Mouse (Mus musculus): Measurements from ENCODE around the gene Lsm2. TPM values are rescaled to one million over a fixed set of nuclear protein-coding genes. Genes with fewer than 3 reads are reported as not detected.

Lsm2 gene
- polyA plus RNA-seq (2015; fragmentation: Nextera tagmentation; extraction: Ambion mirVana): 138 and 160 TPM in 2 replicates

DNA sequence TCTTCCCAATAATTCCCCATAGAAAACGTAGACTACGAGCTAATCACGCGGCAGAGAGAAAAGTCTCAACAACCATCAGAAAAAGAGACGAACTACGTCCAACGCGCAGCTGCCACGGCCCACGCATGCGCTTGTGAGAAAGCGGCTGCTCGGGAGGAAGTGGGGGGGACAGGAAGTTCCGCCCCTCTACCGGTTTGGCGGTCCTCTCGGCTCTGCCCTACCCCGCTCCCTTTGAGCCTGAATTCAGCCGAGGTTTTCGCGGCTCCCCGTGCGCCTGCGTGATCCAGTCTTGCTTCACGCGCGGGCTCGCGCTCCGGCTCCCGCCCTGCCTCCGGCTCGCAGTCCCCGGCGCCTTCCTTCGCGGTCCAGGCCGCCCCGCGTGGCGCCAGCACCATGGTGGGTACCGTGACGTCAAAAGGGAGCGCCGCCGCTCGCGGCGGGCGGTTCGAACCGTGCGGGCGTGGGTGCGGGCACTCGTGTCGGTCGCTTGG, at the start of gene Lsm2:
TSS of gene Lsm2 (plus strand) at position 173 of the 491 bp plus-strand sequence.

GRCm38 (mm10) chr17:34959130-34959778, 22.4 kb upstream of the Lsm2 start, which contains the start of gene Hspa1b:
Gene Hspa1b (minus strand): TSS chr17:34959238.

DNA sequence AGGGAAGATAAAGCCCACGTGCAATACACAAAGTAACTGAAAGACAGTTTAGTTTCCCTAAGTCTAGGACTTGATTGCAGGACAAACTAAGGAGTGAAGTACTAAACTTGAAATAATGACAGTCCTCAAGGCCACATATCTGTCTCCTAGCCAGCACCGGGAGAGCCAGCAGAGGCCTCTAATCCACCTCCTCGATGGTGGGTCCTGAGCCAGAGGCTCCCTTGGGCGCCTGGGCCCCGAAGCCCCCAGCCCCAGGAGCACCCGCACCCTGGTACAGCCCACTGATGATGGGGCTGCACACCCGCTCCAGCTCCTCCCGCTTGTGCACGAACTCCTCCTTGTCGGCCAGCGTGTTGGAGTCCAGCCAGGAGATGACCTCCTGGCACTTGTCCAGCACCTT, 11.8 kb upstream of the Lsm2 start, which contains the start of gene Gm20481:
TSS of gene Gm20481 (plus strand) at position 91 of the 400 bp plus-strand sequence.

GRCm38 (mm10) chr17:34972069-34972749, 9.5 kb upstream of the Lsm2 start, which contains the start of the genes Hspa1a and Hspa1l:
Gene Hspa1a (minus strand): TSS chr17:34972156.
Gene Hspa1l (plus strand): TSS chr17:34972703.

DNA sequence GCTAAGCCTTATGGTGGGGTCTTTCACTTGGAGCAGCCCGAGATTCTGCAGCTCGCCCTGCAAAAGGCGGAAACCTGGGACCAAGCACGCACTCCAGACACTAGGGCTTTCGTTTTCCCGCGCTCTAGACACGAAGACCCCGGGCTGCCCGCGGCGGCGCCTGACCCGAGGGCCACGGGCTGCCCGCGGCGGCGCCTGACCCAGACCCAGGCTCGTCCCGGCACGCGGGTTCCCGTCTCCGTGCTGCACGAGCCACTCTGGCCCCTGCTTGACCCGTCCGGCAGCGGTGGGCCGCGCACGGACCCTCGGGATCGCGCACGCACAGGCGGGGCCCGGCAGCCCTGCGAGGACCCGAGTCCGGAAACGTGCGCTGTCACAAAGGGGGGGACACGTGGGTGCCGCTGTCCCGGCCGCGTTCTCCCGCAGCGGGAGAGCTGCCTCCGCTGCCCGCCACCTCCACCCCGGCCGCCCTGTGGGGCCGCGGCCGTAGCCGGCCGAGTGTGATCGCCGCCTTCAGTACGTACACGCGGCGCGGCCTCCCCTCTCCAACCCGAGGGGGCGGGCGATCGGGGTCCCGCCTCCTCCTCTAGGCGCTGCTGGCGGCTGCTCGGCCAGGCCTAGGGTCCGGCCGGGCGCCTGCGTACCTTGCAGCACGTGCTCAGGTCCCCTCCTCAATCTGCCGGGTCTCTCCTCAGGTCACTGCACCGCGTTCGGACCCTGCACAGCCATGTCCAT, 19.2 kb downstream of the Lsm2 start, which contains the start of gene Vars:
TSS of gene Vars (plus strand) at position 271 of the 735 bp plus-strand sequence.

GRCm38 (mm10) chr17:35016376-35016775, 34.7 kb downstream of the Lsm2 start, which contains the start of gene Vwa7:
Gene Vwa7 (plus strand): TSS chr17:35016579.

DNA sequence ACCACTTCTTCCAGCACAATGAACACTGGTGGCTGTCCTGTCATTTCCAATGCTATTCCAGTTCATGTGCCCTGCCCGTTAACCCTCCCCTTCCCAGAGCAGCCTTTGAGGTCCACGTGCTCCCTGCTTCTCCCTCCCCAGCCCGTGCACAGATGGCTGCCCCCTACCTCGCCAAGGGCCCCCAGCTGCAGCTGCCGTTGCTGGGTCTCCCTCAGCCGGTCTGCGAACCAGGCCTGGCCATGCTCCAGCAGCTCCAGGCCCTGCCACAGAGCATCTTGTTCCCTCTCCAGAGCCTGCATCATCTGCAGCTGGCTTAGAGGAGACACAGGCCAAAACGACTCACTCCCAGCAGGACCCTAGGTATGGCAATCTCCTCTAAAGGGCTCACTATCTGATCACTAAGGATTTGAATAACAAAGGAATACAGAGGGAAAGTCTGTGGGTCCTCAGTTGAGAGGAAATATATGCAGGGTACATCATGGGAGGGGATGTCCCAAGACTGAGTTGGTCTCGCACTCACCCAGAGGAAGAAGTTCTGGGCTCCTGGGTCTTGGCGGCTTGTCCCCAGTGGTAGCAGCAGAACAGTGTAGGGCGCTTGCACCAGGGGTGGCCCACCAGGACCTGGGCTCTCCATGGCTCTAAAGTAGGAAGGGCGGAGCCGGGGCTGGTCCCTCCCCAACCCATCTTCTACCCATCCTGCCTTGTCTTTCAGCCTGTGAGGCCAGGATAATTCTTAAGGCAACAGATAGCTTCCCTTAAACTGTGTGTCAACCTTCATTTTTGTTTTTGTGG, 45.8 kb downstream of the Lsm2 start, which contains the start of gene Sapcd1:
TSS of gene Sapcd1 (minus strand) at position 740 of the 792 bp plus-strand sequence.

Other genes starting within 250 kb of the Lsm2 start
- gene C4b, start 238.0 kb upstream of the Lsm2 start, polyA plus RNA-seq (2015; fragmentation: Nextera tagmentation; extraction: Ambion mirVana): 2.7 and 2.8 TPM in 2 replicates
- not detected in 2 replicates for gene Cyp21a1, start 177.3 kb upstream of the Lsm2 start, polyA plus RNA-seq (2015; fragmentation: Nextera tagmentation; extraction: Ambion mirVana)
- gene Stk19, start 144.9 kb upstream of the Lsm2 start, polyA plus RNA-seq (2015; fragmentation: Nextera tagmentation; extraction: Ambion mirVana): 33.1 and 34.3 TPM in 2 replicates
- gene Dxo, start 144.8 kb upstream of the Lsm2 start, polyA plus RNA-seq (2015; fragmentation: Nextera tagmentation; extraction: Ambion mirVana): 32.9 and 33.7 TPM in 2 replicates
- gene Skiv2l, start 131.7 kb upstream of the Lsm2 start, polyA plus RNA-seq (2015; fragmentation: Nextera tagmentation; extraction: Ambion mirVana): 22.8 and 27.9 TPM in 2 replicates
- gene Nelfe, start 131.5 kb upstream of the Lsm2 start, polyA plus RNA-seq (2015; fragmentation: Nextera tagmentation; extraction: Ambion mirVana): 49.8 and 51.5 TPM in 2 replicates
- gene Cfb, start 119.3 kb upstream of the Lsm2 start, polyA plus RNA-seq (2015; fragmentation: Nextera tagmentation; extraction: Ambion mirVana): 5.7 and 8.3 TPM in 2 replicates
- gene Zbtb12, start 102.4 kb upstream of the Lsm2 start, polyA plus RNA-seq (2015; fragmentation: Nextera tagmentation; extraction: Ambion mirVana): 0.99 and 1.2 TPM in 2 replicates
- not detected in 2 replicates for gene Gm20547, start 99.8 kb upstream of the Lsm2 start, polyA plus RNA-seq (2015; fragmentation: Nextera tagmentation; extraction: Ambion mirVana)
- 7.5 and 11.8 TPM in 2 replicates for gene C2, start 83.6 kb upstream of the Lsm2 start, polyA plus RNA-seq (2015; fragmentation: Nextera tagmentation; extraction: Ambion mirVana)
- 26.6 and 32.9 TPM in 2 replicates for gene Ehmt2, start 83.4 kb upstream of the Lsm2 start, polyA plus RNA-seq (2015; fragmentation: Nextera tagmentation; extraction: Ambion mirVana)
- 0.08 and 0.25 TPM in 2 replicates for gene Slc44a4, start 67.4 kb upstream of the Lsm2 start, polyA plus RNA-seq (2015; fragmentation: Nextera tagmentation; extraction: Ambion mirVana)
- 15.6 and 21.0 TPM in 2 replicates for gene Neu1, start 50.6 kb upstream of the Lsm2 start, polyA plus RNA-seq (2015; fragmentation: Nextera tagmentation; extraction: Ambion mirVana)
- gene Hspa1b, start 22.6 kb upstream of the Lsm2 start, polyA plus RNA-seq (2015; fragmentation: Nextera tagmentation; extraction: Ambion mirVana): 0.13 and 0.32 TPM in 2 replicates
- not detected in 2 replicates for gene Gm20481, start 11.9 kb upstream of the Lsm2 start, polyA plus RNA-seq (2015; fragmentation: Nextera tagmentation; extraction: Ambion mirVana)
- gene Hspa1a, start 9.7 kb upstream of the Lsm2 start, polyA plus RNA-seq (2015; fragmentation: Nextera tagmentation; extraction: Ambion mirVana): 1.7 and 1.8 TPM in 2 replicates
- 0.23 and 0.30 TPM in 2 replicates for gene Hspa1l, start 9.2 kb upstream of the Lsm2 start, polyA plus RNA-seq (2015; fragmentation: Nextera tagmentation; extraction: Ambion mirVana)
- 104 and 108 TPM in 2 replicates for gene Vars, start 19.1 kb downstream of the Lsm2 start, polyA plus RNA-seq (2015; fragmentation: Nextera tagmentation; extraction: Ambion mirVana)
- 0.40 and 0.49 TPM in 2 replicates for gene Vwa7, start 34.7 kb downstream of the Lsm2 start, polyA plus RNA-seq (2015; fragmentation: Nextera tagmentation; extraction: Ambion mirVana)
- 19.7 and 23.0 TPM in 2 replicates for gene Sapcd1, start 46.2 kb downstream of the Lsm2 start, polyA plus RNA-seq (2015; fragmentation: Nextera tagmentation; extraction: Ambion mirVana)
- 6.9 and 8.1 TPM in 2 replicates for gene Msh5, start 64.9 kb downstream of the Lsm2 start, polyA plus RNA-seq (2015; fragmentation: Nextera tagmentation; extraction: Ambion mirVana)
- gene Clic1, start 68.1 kb downstream of the Lsm2 start, polyA plus RNA-seq (2015; fragmentation: Nextera tagmentation; extraction: Ambion mirVana): 245 and 258 TPM in 2 replicates
- 52.0 and 69.5 TPM in 2 replicates for gene Ddah2, start 77.2 kb downstream of the Lsm2 start, polyA plus RNA-seq (2015; fragmentation: Nextera tagmentation; extraction: Ambion mirVana)
- gene Ly6g6c, start 83.5 kb downstream of the Lsm2 start, polyA plus RNA-seq (2015; fragmentation: Nextera tagmentation; extraction: Ambion mirVana): 0.17 TPM in 1 of 2 replicates, not detected in the other
- gene Mpig6b, start 84.3 kb downstream of the Lsm2 start, polyA plus RNA-seq (2015; fragmentation: Nextera tagmentation; extraction: Ambion mirVana): 2.5 and 3.1 TPM in 2 replicates
- 0.23 and 0.47 TPM in 2 replicates for gene Ly6g6e, start 95.0 kb downstream of the Lsm2 start, polyA plus RNA-seq (2015; fragmentation: Nextera tagmentation; extraction: Ambion mirVana)
- gene Ly6g6d, start 96.2 kb downstream of the Lsm2 start, polyA plus RNA-seq (2015; fragmentation: Nextera tagmentation; extraction: Ambion mirVana): 1.2 and 2.1 TPM in 2 replicates
- 1.4 and 2.2 TPM in 2 replicates for gene Ly6g6f, start 103.7 kb downstream of the Lsm2 start, polyA plus RNA-seq (2015; fragmentation: Nextera tagmentation; extraction: Ambion mirVana)
- 101 and 108 TPM in 2 replicates for gene Abhd16a, start 107.4 kb downstream of the Lsm2 start, polyA plus RNA-seq (2015; fragmentation: Nextera tagmentation; extraction: Ambion mirVana)
- gene Ly6g5c, start 126.4 kb downstream of the Lsm2 start, polyA plus RNA-seq (2015; fragmentation: Nextera tagmentation; extraction: Ambion mirVana): not detected in 2 replicates
- gene Ly6g5b, start 133.6 kb downstream of the Lsm2 start, polyA plus RNA-seq (2015; fragmentation: Nextera tagmentation; extraction: Ambion mirVana): 0.81 and 1.3 TPM in 2 replicates
- 19.0 and 20.3 TPM in 2 replicates for gene Gpank1, start 139.6 kb downstream of the Lsm2 start, polyA plus RNA-seq (2015; fragmentation: Nextera tagmentation; extraction: Ambion mirVana)
- 191 and 199 TPM in 2 replicates for gene Csnk2b, start 140.2 kb downstream of the Lsm2 start, polyA plus RNA-seq (2015; fragmentation: Nextera tagmentation; extraction: Ambion mirVana)
- 6.7 and 8.1 TPM in 2 replicates for gene D17H6S53E, start 144.5 kb downstream of the Lsm2 start, polyA plus RNA-seq (2015; fragmentation: Nextera tagmentation; extraction: Ambion mirVana)
- 0.17 and 0.64 TPM in 2 replicates for gene Apom, start 150.2 kb downstream of the Lsm2 start, polyA plus RNA-seq (2015; fragmentation: Nextera tagmentation; extraction: Ambion mirVana)
- gene Bag6, start 153.3 kb downstream of the Lsm2 start, polyA plus RNA-seq (2015; fragmentation: Nextera tagmentation; extraction: Ambion mirVana): 31.2 and 32.4 TPM in 2 replicates
- 85.1 and 90.0 TPM in 2 replicates for gene Prrc2a, start 183.0 kb downstream of the Lsm2 start, polyA plus RNA-seq (2015; fragmentation: Nextera tagmentation; extraction: Ambion mirVana)
- 36.5 and 52.2 TPM in 2 replicates for gene Aif1, start 194.2 kb downstream of the Lsm2 start, polyA plus RNA-seq (2015; fragmentation: Nextera tagmentation; extraction: Ambion mirVana)
- 93.5 and 134 TPM in 2 replicates for gene Lst1, start 206.6 kb downstream of the Lsm2 start, polyA plus RNA-seq (2015; fragmentation: Nextera tagmentation; extraction: Ambion mirVana)
- gene Ltb, start 212.6 kb downstream of the Lsm2 start, polyA plus RNA-seq (2015; fragmentation: Nextera tagmentation; extraction: Ambion mirVana): 24.4 and 36.4 TPM in 2 replicates
- gene Tnf, start 220.1 kb downstream of the Lsm2 start, polyA plus RNA-seq (2015; fragmentation: Nextera tagmentation; extraction: Ambion mirVana): 1.7 and 2.2 TPM in 2 replicates
- gene Lta, start 223.5 kb downstream of the Lsm2 start, polyA plus RNA-seq (2015; fragmentation: Nextera tagmentation; extraction: Ambion mirVana): 0.17 and 0.79 TPM in 2 replicates
- 0.82 and 2.5 TPM in 2 replicates for gene Gm16181, start 239.0 kb downstream of the Lsm2 start, polyA plus RNA-seq (2015; fragmentation: Nextera tagmentation; extraction: Ambion mirVana)